Mouse (Mus musculus) thymus, adult 2 months (tissue): ENCODE measurements around the gene Lyrm9. TPM values are rescaled to one million over a fixed set of nuclear protein-coding genes. Genes with fewer than 3 reads are reported as not detected.

Experiments used
- DNase-seq: peaks from one replicate; pipeline ENCODE4 v3.0.0; 2021
- H3K27ac ChIP-seq: fragments of 200-500 bp; 2 replicates; pipeline ENCODE4 v1.5.1; 2012; ENCODE audit warnings: low read length, control low read depth; ENCODE audit not compliant: control insufficient read depth, insufficient read depth
- H3K27me3 ChIP-seq: fragments of 200-500 bp; 2 replicates; pipeline ENCODE4 v1.6.1; 2012; ENCODE audit warnings: mild to moderate bottlenecking, low read length, moderate library complexity, mixed read lengths; ENCODE audit not compliant: control insufficient read depth, insufficient read depth
- H3K36me3 ChIP-seq: fragments of 200-500 bp; 2 replicates; pipeline ENCODE4 v1.6.1; 2012; ENCODE audit warnings: mild to moderate bottlenecking, low read length, moderate library complexity; ENCODE audit not compliant: control insufficient read depth, insufficient read depth
- H3K4me1 ChIP-seq: fragments of 200-500 bp; replicated peaks from 2 replicates; pipeline ENCODE4 v1.6.1; 2012; ENCODE audit warnings: low read length; ENCODE audit not compliant: control insufficient read depth, insufficient read depth
- H3K4me3 ChIP-seq: fragments of 200-500 bp; 2 replicates; pipeline ENCODE4 v1.5.1; 2012; ENCODE audit warnings: mild to moderate bottlenecking, low read length, control low read depth, moderate library complexity; ENCODE audit not compliant: control insufficient read depth, insufficient read depth
- CTCF ChIP-seq: fragments of 200-500 bp; IDR thresholded peaks from 2 replicates; pipeline ENCODE4 v1.5.1; 2012; ENCODE audit warnings: mild to moderate bottlenecking, control low read depth, low read length, moderate library complexity, borderline replicate concordance; ENCODE audit not compliant: control insufficient read depth, poor library complexity, insufficient read depth; ENCODE audit errors: extremely low read depth
- POLR2A ChIP-seq: fragments of 200-500 bp; IDR thresholded peaks from 2 replicates; pipeline ENCODE4 v1.6.1; 2012; ENCODE audit warnings: mild to moderate bottlenecking, low read length, control low read depth, moderate library complexity; ENCODE audit not compliant: control insufficient read depth, poor library complexity, insufficient read depth; ENCODE audit errors: extremely low read depth
- WGBS: fragments of 180-500 bp; shearing (Covaris S2); methylation state at CpG from one replicate; pipeline ENCODE4 v1.1.7; 2018; 5-methylcytosine and 5-hydroxymethylcytosine counted together
- polyA plus RNA-seq: library from polyadenylated mRNA; depleted of rRNA; stranded (reverse); fragments of >200 nt; gene quantifications from 2 replicates; pipeline ENCODE4 v1.2.3, GENCODE M21; 2012

Gene Lyrm9
- polyA plus RNA-seq, 1 experiment, result 28.1 TPM

- no peak for TF ChIP-seq CTCF
- no peak for TF ChIP-seq POLR2A
- H3K4me1 ChIP-seq, result peaks cover 27% of the 10 kb centered on the region
- H3K27ac ChIP-seq, result no peak overlapping the region
Observed at GRCm38 (mm10) chr11:78846620-78847019, 20.2 kb downstream of the Lyrm9 start.

GRCm38 (mm10) chr11:78847884-78848848 lies 21.8 kb downstream of the Lyrm9 start:
- no peak for TF ChIP-seq POLR2A
- no peak for TF ChIP-seq CTCF
- no peak overlapping the region for H3K27ac ChIP-seq
- WGBS, result 60% methylated on average over 7 of the region's 7 CpGs
- DNase-seq, result no peak
- no peaks in the 10 kb centered on the region for H3K27me3 ChIP-seq
- H3K4me3 ChIP-seq, result no peak overlapping the region
- no peaks in the 10 kb centered on the region for H3K36me3 ChIP-seq
- H3K4me1 ChIP-seq, result peaks cover 35% of the 10 kb centered on the region

More at GRCm38 (mm10) chr11:78846620-78847019, 20.2 kb downstream of the Lyrm9 start:
- 95% methylated on average over 4 of the region's 4 CpGs for WGBS
- no peak for DNase-seq
- Histone ChIP-seq H3K27me3 (no peaks in the 10 kb centered on the region), H3K36me3 (no peaks in the 10 kb centered on the region), H3K4me3 (no peak overlapping the region)

- Histone ChIP-seq H3K27me3 (no peaks in the 10 kb centered on the region), H3K4me1 (peaks cover 37% of the 10 kb centered on the region), H3K27ac (peak overlapping the region; percentile 47; the same call in 1 of the 2 replicates), H3K36me3 (no peaks in the 10 kb centered on the region), H3K4me3 (no peak overlapping the region)
- no peak for DNase-seq
- TF ChIP-seq CTCF (no peak), POLR2A (no peak)
- 100% methylated on average over 3 of the region's 3 CpGs for WGBS
Observed at GRCm38 (mm10) chr11:78849859-78850258, 23.5 kb downstream of the Lyrm9 start.

- Histone ChIP-seq H3K27ac (peak overlapping the region; percentile 97), H3K36me3 (no peaks in the 10 kb centered on the region), H3K27me3 (no peaks in the 10 kb centered on the region), H3K4me1 (peaks cover 35% of the 10 kb centered on the region), H3K4me3 (no peak overlapping the region)
- 15% methylated on average over 9 of the region's 9 CpGs for WGBS
- DNase-seq, result peak; percentile 57
- no peak for TF ChIP-seq POLR2A
- TF ChIP-seq CTCF, result no peak
Observed at GRCm38 (mm10) chr11:78851216-78851870, 25.0 kb downstream of the Lyrm9 start.

- no peak for TF ChIP-seq POLR2A
- no peak for TF ChIP-seq CTCF
- WGBS, result 11% methylated on average over 6 of the region's 6 CpGs
- peak overlapping the region; percentile 97 for H3K27ac ChIP-seq
- H3K36me3 ChIP-seq, result no peaks in the 10 kb centered on the region
- H3K4me1 ChIP-seq, result peaks cover 35% of the 10 kb centered on the region
- H3K4me3 ChIP-seq, result no peak overlapping the region
- H3K27me3 ChIP-seq, result no peaks in the 10 kb centered on the region
- peak; percentile 71 for DNase-seq
Observed at GRCm38 (mm10) chr11:78851871-78852265, 25.5 kb downstream of the Lyrm9 start.

- 89% methylated on average over 11 of the region's 11 CpGs for WGBS
- H3K4me3 ChIP-seq, result no peak overlapping the region
- peak overlapping the region; percentile 78 for H3K27ac ChIP-seq
- H3K4me1 ChIP-seq, result peaks cover 35% of the 10 kb centered on the region
- no peaks in the 10 kb centered on the region for H3K36me3 ChIP-seq
- no peak for DNase-seq
- TF ChIP-seq POLR2A (no peak), CTCF (no peak)
- no peaks in the 10 kb centered on the region for H3K27me3 ChIP-seq
Observed at GRCm38 (mm10) chr11:78852529-78852928, 26.1 kb downstream of the Lyrm9 start.

- H3K4me1 ChIP-seq, result peaks cover 13% of the 10 kb centered on the region
- peak; percentile 84 for DNase-seq
- H3K4me3 ChIP-seq, result no peak overlapping the region
- TF ChIP-seq POLR2A (no peak), CTCF (peak; percentile 87)
- no peaks in the 10 kb centered on the region for H3K36me3 ChIP-seq
- H3K27me3 ChIP-seq, result no peaks in the 10 kb centered on the region
- 19% methylated on average over 7 of the region's 7 CpGs for WGBS
- H3K27ac ChIP-seq, result no peak overlapping the region
Observed at GRCm38 (mm10) chr11:78856310-78856709, 29.9 kb downstream of the Lyrm9 start.
